Mouse (Mus musculus): Measurements from ENCODE around the gene 5430419D17Rik. TPM values are rescaled to one million over a fixed set of nuclear protein-coding genes. Genes with fewer than 3 reads are reported as not detected.

5430419D17Rik gene
- polyA plus RNA-seq, 1 experiment from 2014 or later = not detected

GRCm38 (mm10) chr7:131167771-131168170 is 6.4 kb upstream of the 5430419D17Rik start:
- H3K9me3 ChIP-seq (ENCODE audit: low read length) = no peaks in the 10 kb centered on the region
- H3K27me3 ChIP-seq (ENCODE audit: insufficient read depth, low read length) = no peaks in the 10 kb centered on the region
- no peak overlapping the region for H3K27ac ChIP-seq (ENCODE audit: low read depth)
- no peak overlapping the region for H3K9ac ChIP-seq (replicated peaks)
- H3K4me2 ChIP-seq (ENCODE audit: low read depth, low read length) = no peak overlapping the region
- no peak for TF ChIP-seq EP300 (IDR thresholded peaks at IDR 0.05; ENCODE audit: low read depth)
- no peak for TF ChIP-seq CTCF (IDR thresholded peaks at IDR 0.05; ENCODE audit: low read depth)
- H3K4me3 ChIP-seq (ENCODE audit: low read depth, low read length) = no peak overlapping the region
- WGBS (ENCODE audit: insufficient replicate concordance) = 69% methylated on average over 3 of the region's 3 CpGs
- ATAC-seq (no peak), DNase-seq (no peak)
- no peaks in the 10 kb centered on the region for H3K36me3 ChIP-seq (replicated peaks; ENCODE audit: insufficient read depth, low read length)
- H3K4me1 ChIP-seq (ENCODE audit: insufficient read depth) = no peaks in the 10 kb centered on the region

- Histone ChIP-seq H3K27me3 (ENCODE audit: insufficient read depth, low read length) (no peaks in the 10 kb centered on the region), H3K4me3 (ENCODE audit: low read depth, low read length) (no peak overlapping the region), H3K36me3 (replicated peaks; ENCODE audit: insufficient read depth, low read length) (no peaks in the 10 kb centered on the region), H3K4me2 (ENCODE audit: low read depth, low read length) (no peak overlapping the region), H3K27ac (ENCODE audit: low read depth) (no peak overlapping the region), H3K9me3 (ENCODE audit: low read length) (no peaks in the 10 kb centered on the region), H3K4me1 (ENCODE audit: insufficient read depth) (no peaks in the 10 kb centered on the region), H3K9ac (replicated peaks) (no peak overlapping the region)
- WGBS (ENCODE audit: insufficient replicate concordance) = 20% methylated on average over 2 of the region's 2 CpGs
- no peak for ATAC-seq
- no peak for TF ChIP-seq EP300 (IDR thresholded peaks at IDR 0.05; ENCODE audit: low read depth)
- TF ChIP-seq CTCF (IDR thresholded peaks at IDR 0.05; ENCODE audit: low read depth) = no peak
- DNase-seq = no peak
Measured at GRCm38 (mm10) chr7:131169099-131169498, 5.1 kb upstream of the 5430419D17Rik start.

- DNase-seq (peak; percentile 71), ATAC-seq (no peak)
- H3K27me3 ChIP-seq (ENCODE audit: insufficient read depth, low read length) = no peaks in the 10 kb centered on the region
Measured at GRCm38 (mm10) chr7:131182685-131183084, 8.5 kb downstream of the 5430419D17Rik start.

DNA sequence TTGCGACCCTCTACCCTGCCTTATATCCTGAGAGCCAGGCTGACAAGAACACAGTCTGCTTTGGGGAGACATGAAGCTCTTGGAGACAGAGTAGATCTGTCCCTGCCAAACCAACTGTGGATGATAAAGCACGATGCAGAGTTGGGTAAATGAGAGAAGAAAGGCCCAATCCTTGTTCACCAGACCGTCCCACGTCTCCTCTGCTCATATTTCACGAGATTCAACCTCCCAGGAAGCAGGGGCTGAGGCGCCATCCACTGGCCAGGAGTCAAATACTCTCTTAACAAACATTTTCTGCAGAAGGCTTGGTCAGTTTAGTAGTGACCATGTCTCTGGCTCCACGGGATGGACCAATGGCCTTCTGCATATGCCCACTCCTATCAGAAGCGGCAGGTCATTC is 10.1 kb downstream of the 5430419D17Rik start:
- Histone ChIP-seq H3K9me3 (ENCODE audit: low read length) (no peaks in the 10 kb centered on the region), H3K4me1 (ENCODE audit: insufficient read depth) (no peaks in the 10 kb centered on the region), H3K36me3 (replicated peaks; ENCODE audit: insufficient read depth, low read length) (no peaks in the 10 kb centered on the region), H3K27me3 (ENCODE audit: insufficient read depth, low read length) (no peaks in the 10 kb centered on the region), H3K27ac (ENCODE audit: low read depth) (no peak overlapping the region), H3K9ac (replicated peaks) (no peak overlapping the region), H3K4me3 (ENCODE audit: low read depth, low read length) (no peak overlapping the region), H3K4me2 (ENCODE audit: low read depth, low read length) (no peak overlapping the region)
- TF ChIP-seq EP300 (IDR thresholded peaks at IDR 0.05; ENCODE audit: low read depth) = no peak
- TF ChIP-seq CTCF (IDR thresholded peaks at IDR 0.05; ENCODE audit: low read depth) = no peak
- no peak for ATAC-seq
- 58% methylated on average over 8 of the region's 8 CpGs for WGBS (ENCODE audit: insufficient replicate concordance)
- no peak for DNase-seq

More at GRCm38 (mm10) chr7:131182685-131183084, 8.5 kb downstream of the 5430419D17Rik start:
- no peaks in the 10 kb centered on the region for H3K36me3 ChIP-seq (replicated peaks; ENCODE audit: insufficient read depth, low read length)
- no peak overlapping the region for H3K9ac ChIP-seq (replicated peaks)
- no peak overlapping the region for H3K4me2 ChIP-seq (ENCODE audit: low read depth, low read length)
- H3K4me1 ChIP-seq (ENCODE audit: insufficient read depth) = no peaks in the 10 kb centered on the region
- H3K9me3 ChIP-seq (ENCODE audit: low read length) = no peaks in the 10 kb centered on the region
- TF ChIP-seq CTCF (IDR thresholded peaks at IDR 0.05; ENCODE audit: low read depth) (peak; percentile 75), EP300 (IDR thresholded peaks at IDR 0.05; ENCODE audit: low read depth) (no peak)
- H3K4me3 ChIP-seq (ENCODE audit: low read depth, low read length) = no peak overlapping the region
- no peak overlapping the region for H3K27ac ChIP-seq (ENCODE audit: low read depth)
- 36% methylated on average over 4 of the region's 4 CpGs for WGBS (ENCODE audit: insufficient replicate concordance)

DNA sequence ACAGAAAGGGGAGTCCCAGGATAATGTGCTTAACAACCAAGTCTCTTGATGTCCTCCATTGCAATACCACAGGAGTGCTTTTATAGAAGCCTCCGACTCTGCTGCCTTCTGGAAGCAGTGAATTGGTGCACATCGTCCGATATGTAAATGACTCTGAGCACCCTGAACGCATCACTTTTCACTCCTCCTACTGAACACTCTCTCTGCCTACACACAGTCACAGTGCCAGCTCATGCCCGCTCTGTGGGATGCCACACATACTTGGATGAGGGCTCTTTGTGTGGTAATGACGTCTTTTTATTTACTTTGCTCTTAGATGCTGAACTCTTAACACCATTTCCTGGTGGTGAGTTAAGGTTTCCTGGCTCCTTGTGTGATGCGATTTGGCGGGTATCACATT is 12.8 kb downstream of the 5430419D17Rik start:
- ATAC-seq (no peak), DNase-seq (no peak)
- Histone ChIP-seq H3K9me3 (ENCODE audit: low read length) (no peaks in the 10 kb centered on the region), H3K27ac (ENCODE audit: low read depth) (no peak overlapping the region), H3K4me1 (ENCODE audit: insufficient read depth) (no peaks in the 10 kb centered on the region), H3K27me3 (ENCODE audit: insufficient read depth, low read length) (no peaks in the 10 kb centered on the region), H3K4me3 (ENCODE audit: low read depth, low read length) (no peak overlapping the region), H3K9ac (replicated peaks) (no peak overlapping the region), H3K4me2 (ENCODE audit: low read depth, low read length) (no peak overlapping the region), H3K36me3 (replicated peaks; ENCODE audit: insufficient read depth, low read length) (no peaks in the 10 kb centered on the region)
- 57% methylated on average over 8 of the region's 8 CpGs for WGBS (ENCODE audit: insufficient replicate concordance)
- TF ChIP-seq CTCF (IDR thresholded peaks at IDR 0.05; ENCODE audit: low read depth) (no peak), EP300 (IDR thresholded peaks at IDR 0.05; ENCODE audit: low read depth) (no peak)

GRCm38 (mm10) chr7:131187996-131188395 is 13.8 kb downstream of the 5430419D17Rik start:
- no peak for ATAC-seq

DNA sequence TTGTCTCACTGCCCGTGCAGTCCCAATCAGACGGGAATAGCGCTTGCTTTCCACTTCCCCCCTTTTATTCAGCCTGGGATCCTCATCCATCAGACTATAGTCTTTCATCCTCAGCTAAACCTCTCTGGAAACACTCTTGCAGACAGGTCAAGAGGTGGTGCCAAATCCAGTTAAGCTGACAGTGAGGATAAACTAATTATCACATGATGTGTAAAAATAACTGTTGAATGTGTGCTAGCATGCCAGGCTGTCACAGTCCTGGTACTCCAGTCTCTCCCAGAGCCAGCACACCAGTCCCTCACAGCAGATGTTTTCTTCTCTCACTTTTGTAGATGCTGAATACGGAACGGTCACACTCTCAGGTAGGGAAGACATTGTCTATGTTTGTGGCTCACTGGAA is 48.9 kb downstream of the 5430419D17Rik start:
- DNase-seq (no peak), ATAC-seq (no peak)
- H3K9ac ChIP-seq (replicated peaks) = no peak overlapping the region
- no peak overlapping the region for H3K4me2 ChIP-seq (ENCODE audit: low read depth, low read length)
- TF ChIP-seq EP300 (IDR thresholded peaks at IDR 0.05; ENCODE audit: low read depth) = no peak
- TF ChIP-seq CTCF (IDR thresholded peaks at IDR 0.05; ENCODE audit: low read depth) = no peak
- H3K4me1 ChIP-seq (ENCODE audit: insufficient read depth) = no peaks in the 10 kb centered on the region
- 66% methylated on average over 5 of the region's 5 CpGs for WGBS (ENCODE audit: insufficient replicate concordance)
- H3K4me3 ChIP-seq (ENCODE audit: low read depth, low read length) = no peak overlapping the region
- H3K27me3 ChIP-seq (ENCODE audit: insufficient read depth, low read length) = no peaks in the 10 kb centered on the region
- H3K36me3 ChIP-seq (replicated peaks; ENCODE audit: insufficient read depth, low read length) = no peaks in the 10 kb centered on the region
- no peaks in the 10 kb centered on the region for H3K9me3 ChIP-seq (ENCODE audit: low read length)
- H3K27ac ChIP-seq (ENCODE audit: low read depth) = no peak overlapping the region

More at GRCm38 (mm10) chr7:131187996-131188395, 13.8 kb downstream of the 5430419D17Rik start:
- Histone ChIP-seq H3K4me3 (ENCODE audit: low read depth, low read length) (no peak overlapping the region), H3K4me2 (ENCODE audit: low read depth, low read length) (no peak overlapping the region), H3K4me1 (ENCODE audit: insufficient read depth) (no peaks in the 10 kb centered on the region), H3K9ac (replicated peaks) (no peak overlapping the region), H3K9me3 (ENCODE audit: low read length) (no peaks in the 10 kb centered on the region), H3K27ac (ENCODE audit: low read depth) (no peak overlapping the region), H3K27me3 (ENCODE audit: insufficient read depth, low read length) (no peaks in the 10 kb centered on the region), H3K36me3 (replicated peaks; ENCODE audit: insufficient read depth, low read length) (no peaks in the 10 kb centered on the region)
- whole genome bisulfite sequencing (ENCODE audit: insufficient replicate concordance) = 82% methylated on average over 14 of the region's 14 CpGs
- TF ChIP-seq EP300 (IDR thresholded peaks at IDR 0.05; ENCODE audit: low read depth) (no peak), CTCF (IDR thresholded peaks at IDR 0.05; ENCODE audit: low read depth) (no peak)
- no peak for DNase-seq
